Mouse (Mus musculus) testis, adult 2 months (tissue): ENCODE results near the gene Traf3ip1.

ENCODE experiments used
- CTCF ChIP-seq: fragments of 200-500 bp; IDR thresholded peaks from 2 replicates; pipeline ENCODE4 v1.5.1; 2012; ENCODE audit warnings: low read depth, mild to moderate bottlenecking, inconsistent platforms, low read length, moderate library complexity; ENCODE audit not compliant: control insufficient read depth, insufficient read depth, insufficient replicate concordance
- POLR2A ChIP-seq: fragments of 200-500 bp; IDR thresholded peaks from 2 replicates; pipeline ENCODE4 v1.6.1; 2012; ENCODE audit warnings: low read depth, mild to moderate bottlenecking, inconsistent platforms, low read length, moderate library complexity; ENCODE audit not compliant: control insufficient read depth

DNA sequence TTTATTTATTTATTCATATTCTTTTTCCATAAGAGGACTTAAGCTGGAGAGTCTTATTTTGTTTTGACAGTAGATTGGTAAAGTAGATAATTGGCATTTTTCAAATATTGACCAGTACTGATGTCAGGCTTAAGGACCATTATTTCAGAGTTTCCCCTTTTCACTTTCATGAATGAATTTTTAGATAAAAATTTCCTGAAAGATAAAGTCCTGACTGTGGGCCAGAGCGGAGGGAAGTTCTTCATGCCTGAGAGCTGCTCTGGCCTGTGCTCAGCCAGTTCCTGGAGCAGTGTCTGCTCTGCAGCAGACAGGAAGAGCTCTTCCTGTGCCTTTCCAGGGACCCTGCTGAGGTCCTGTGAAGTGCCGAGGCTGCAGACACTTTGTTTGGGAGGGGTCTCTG lies 62.7 kb downstream of the Traf3ip1 start:
- no peak for TF ChIP-seq CTCF
- TF ChIP-seq POLR2A: no peak
